Mouse (Mus musculus): Measurements from ENCODE around the gene Mylk.
"Not testable (repeated sequence)": the region's sequence is repeated elsewhere in the genome, so short reads cannot be mapped to it uniquely, and the experiment has no call there.

Gene Mylk

GRCm38 (mm10) chr16:34770127-34770526, 25.1 kb downstream of the Mylk start:
- DNase-seq (ENCODE audit: low read depth): no peak

GRCm38 (mm10) chr16:34772445-34773032, 27.5 kb downstream of the Mylk start:
- no peak for DNase-seq (ENCODE audit: low read depth)

- no peak for DNase-seq (ENCODE audit: low read depth)
These were observed 37.4 kb downstream of the Mylk start for GRCm38 (mm10) chr16:34782442-34782841.

GRCm38 (mm10) chr16:34783536-34783935, 38.5 kb downstream of the Mylk start:
- no peak for DNase-seq (ENCODE audit: low read depth)

GRCm38 (mm10) chr16:34784675-34785074, 39.7 kb downstream of the Mylk start:
- no peak for DNase-seq (ENCODE audit: low read depth)

GRCm38 (mm10) chr16:34792555-34792954, 47.5 kb downstream of the Mylk start:
- no peak for DNase-seq (ENCODE audit: low read depth)

- no peak for DNase-seq (ENCODE audit: low read depth)
These were observed 48.0 kb downstream of the Mylk start for GRCm38 (mm10) chr16:34793000-34793399.

GRCm38 (mm10) chr16:34801222-34801621, 56.2 kb downstream of the Mylk start:
- DNase-seq (ENCODE audit: low read depth): no peak

- DNase-seq (ENCODE audit: low read depth): no peak
These were observed 59.4 kb downstream of the Mylk start for GRCm38 (mm10) chr16:34804286-34805010.

GRCm38 (mm10) chr16:34806883-34807767, 62.1 kb downstream of the Mylk start:
- no peak for DNase-seq (ENCODE audit: low read depth)

GRCm38 (mm10) chr16:34807768-34808275, 62.8 kb downstream of the Mylk start:
- DNase-seq (ENCODE audit: low read depth): no peak

GRCm38 (mm10) chr16:34812165-34812564, 67.2 kb downstream of the Mylk start:
- no peak for DNase-seq (ENCODE audit: low read depth)

GRCm38 (mm10) chr16:34813161-34813560, 68.2 kb downstream of the Mylk start:
- not testable (repeated sequence) for DNase-seq (ENCODE audit: low read depth)

- no peak for DNase-seq (ENCODE audit: low read depth)
These were observed 68.6 kb downstream of the Mylk start for GRCm38 (mm10) chr16:34813570-34813969.

- DNase-seq (ENCODE audit: low read depth): no peak
These were observed 69.6 kb downstream of the Mylk start for GRCm38 (mm10) chr16:34814612-34815011.

- DNase-seq (ENCODE audit: low read depth): no peak
These were observed 71.5 kb downstream of the Mylk start for GRCm38 (mm10) chr16:34816548-34816947.

- no peak for DNase-seq (ENCODE audit: low read depth)
These were observed 80.2 kb downstream of the Mylk start for GRCm38 (mm10) chr16:34825111-34825744.

GRCm38 (mm10) chr16:34834477-34834876, 89.5 kb downstream of the Mylk start:
- DNase-seq (ENCODE audit: low read depth): no peak

GRCm38 (mm10) chr16:34839004-34839703, 94.1 kb downstream of the Mylk start:
- DNase-seq (ENCODE audit: low read depth): no peak

GRCm38 (mm10) chr16:34839704-34840331, 94.8 kb downstream of the Mylk start:
- DNase-seq (ENCODE audit: low read depth): no peak

GRCm38 (mm10) chr16:34844783-34845182, 99.8 kb downstream of the Mylk start:
- DNase-seq (ENCODE audit: low read depth): no peak

Data from naive thymus-derived CD4-positive, alpha-beta T cell, adult 2 months (primary cell).